Comparison of ENCODE assay signal across 20 mouse cellular contexts in genomic region chr4:116164759-116165554, GRCm38 (mm10). TPM values are rescaled to one million over a fixed set of nuclear protein-coding genes. Genes with fewer than 3 reads are reported as not detected.
DNase-seq lines count a peak whose midpoint lies in the region; ATAC-seq and TF ChIP-seq lines count a peak whose summit lies in the region.
"Had no signal": no experiment of that assay in that cellular context is flagged by ENCODE, and none has a peak within 500 bp of the region (broad histone marks: within the 10 kb centered on the region; RNA-seq: fewer than 3 reads in every experiment).

No protein-coding gene starts in this region.

- H3K9me3 ChIP-seq in kidney, embryonic 14.5 days (ENCODE audit: control insufficient read depth, low read length): no peaks in the 10 kb centered on the region
- H3K9me3 ChIP-seq in intestine, embryonic 16.5 days (ENCODE audit: control insufficient read depth, low read length): no peaks in the 10 kb centered on the region
- no peaks in the 10 kb centered on the region for H3K9me3 ChIP-seq in midbrain, embryonic 15.5 days
- H3K9me3 ChIP-seq: hindbrain, embryonic 15.5 days; limb, embryonic 15.5 days; neural tube, embryonic 15.5 days had no signal

- H3K4me2 ChIP-seq in kidney, embryonic 14.5 days (replicated peaks; ENCODE audit: low read depth, low read length): no peak overlapping the region
- H3K4me2 ChIP-seq in intestine, embryonic 16.5 days (ENCODE audit: low read depth, low read length): peak overlapping the region; percentile 12; the same call in 1 of the 2 replicates
- H3K4me2 ChIP-seq in midbrain, embryonic 15.5 days: no peak overlapping the region
- H3K4me2 ChIP-seq: hindbrain, embryonic 15.5 days; limb, embryonic 15.5 days; midbrain, embryonic 11.5 days; neural tube, embryonic 15.5 days had no signal

- H3K27me3 ChIP-seq in kidney, embryonic 14.5 days (ENCODE audit: control insufficient read depth, insufficient read depth, low read length): no peaks in the 10 kb centered on the region
- H3K27me3 ChIP-seq in intestine, embryonic 16.5 days (replicated peaks; ENCODE audit: control insufficient read depth, insufficient read depth, low read length): no peaks in the 10 kb centered on the region
- no peaks in the 10 kb centered on the region for H3K27me3 ChIP-seq in small intestine, adult 2 months (ENCODE audit: control insufficient read depth, insufficient read depth, low read length)
- H3K27me3 ChIP-seq in midbrain, embryonic 15.5 days (replicated peaks): no peaks in the 10 kb centered on the region
- H3K27me3 ChIP-seq: hindbrain, embryonic 15.5 days; limb, embryonic 15.5 days; neural tube, embryonic 15.5 days had no signal

- no peak for ATAC-seq in kidney, embryonic 14.5 days (ENCODE audit: low FRiP score, low TSS enrichment)
- ATAC-seq in intestine, embryonic 16.5 days: peak; percentile 45
- no peak for ATAC-seq in midbrain, embryonic 15.5 days (replicated peaks)
- ATAC-seq: forebrain, embryonic 14.5 days had no signal

- peaks cover 10% of the 10 kb centered on the region for H3K36me3 ChIP-seq in kidney, embryonic 14.5 days (ENCODE audit: control insufficient read depth, insufficient read depth, low read length)
- H3K36me3 ChIP-seq in intestine, embryonic 16.5 days (ENCODE audit: control insufficient read depth, insufficient read depth, low read length): no peaks in the 10 kb centered on the region
- 0 out of 2 replicates have a peak, but pooled peaks cover 2% of the 10 kb centered on the region for H3K36me3 ChIP-seq in small intestine, adult 2 months (ENCODE audit: control insufficient read depth, insufficient read depth, low read length)
- H3K36me3 ChIP-seq in midbrain, embryonic 15.5 days (replicated peaks): 0 out of 2 replicates have a peak, but pooled peaks cover 2% of the 10 kb centered on the region
- H3K36me3 ChIP-seq: hindbrain, embryonic 15.5 days had no signal

- peaks cover 8% of the 10 kb centered on the region; the same call in 1 of the 2 replicates for H3K4me1 ChIP-seq in kidney, embryonic 14.5 days (ENCODE audit: control insufficient read depth, insufficient read depth, low read length)
- H3K4me1 ChIP-seq in intestine, embryonic 16.5 days (ENCODE audit: control insufficient read depth, insufficient read depth, low read length): peaks cover 17% of the 10 kb centered on the region
- peaks cover 21% of the 10 kb centered on the region; the same call in 1 of the 2 replicates for H3K4me1 ChIP-seq in small intestine, adult 2 months (ENCODE audit: control insufficient read depth, insufficient read depth, insufficient read length, low read length)
- no peaks in the 10 kb centered on the region for H3K4me1 ChIP-seq in midbrain, embryonic 15.5 days
- H3K4me1 ChIP-seq: hindbrain, embryonic 15.5 days; neural tube, embryonic 15.5 days had no signal

- 0 out of 2 replicates have a peak overlapping the region, but pooled peaks have one; percentile 17 for H3K27ac ChIP-seq in kidney, embryonic 14.5 days (ENCODE audit: low read depth, low read length)
- H3K27ac ChIP-seq in intestine, embryonic 16.5 days (ENCODE audit: low read length): peak overlapping the region; percentile 76
- H3K27ac ChIP-seq in small intestine, adult 2 months (ENCODE audit: insufficient read depth, low read depth, low read length): peak overlapping the region; percentile 91
- no peak overlapping the region for H3K27ac ChIP-seq in midbrain, embryonic 15.5 days
- H3K27ac ChIP-seq: hindbrain, embryonic 15.5 days; limb, embryonic 15.5 days; neural tube, embryonic 15.5 days had no signal

- 84% methylated on average over 2 of the region's 2 CpGs for WGBS in kidney, embryonic 14.5 days
- 53% methylated on average over 2 of the region's 2 CpGs for WGBS in intestine, embryonic 16.5 days
- WGBS in small intestine, adult 2 months: 41% methylated on average over 2 of the region's 2 CpGs
- WGBS in midbrain, embryonic 15.5 days: 94% methylated on average over 2 of the region's 2 CpGs

- no peak overlapping the region for H3K4me3 ChIP-seq in kidney, embryonic 14.5 days (ENCODE audit: low read length)
- H3K4me3 ChIP-seq in intestine, embryonic 16.5 days (ENCODE audit: low read length): no peak overlapping the region
- H3K4me3 ChIP-seq in small intestine, adult 2 months (ENCODE audit: low read depth, low read length): no peak overlapping the region
- no peak overlapping the region for H3K4me3 ChIP-seq in midbrain, embryonic 15.5 days
- H3K4me3 ChIP-seq: hindbrain, embryonic 15.5 days; limb, embryonic 15.5 days; neural tube, embryonic 15.5 days had no signal

- TF ChIP-seq POLR2A in small intestine, adult 2 months (IDR thresholded peaks at IDR 0.05; ENCODE audit: low read depth, low read length): no peak

- no peak for DNase-seq in kidney, postnatal 36 days
- DNase-seq in 3T3-L1 (ENCODE audit: low read depth, low spot score): peak; percentile 33
- DNase-seq in urinary bladder, postnatal 36 days (ENCODE audit: low spot score in 2 of 2): no peak
- DNase-seq: adrenal gland, adult 8-10 months; cerebellum, adult 11 months; cerebellum, postnatal 25 days; gastrocnemius, postnatal 36 days; heart, postnatal 10 days; right cerebral cortex, postnatal 25 days; thymus, adult 2 months had no signal

- H3K9ac ChIP-seq in kidney, embryonic 14.5 days (ENCODE audit: low read depth, low read length): no peak overlapping the region
- no peak overlapping the region for H3K9ac ChIP-seq in intestine, embryonic 16.5 days (ENCODE audit: low read depth, low read length)
- H3K9ac ChIP-seq in midbrain, embryonic 15.5 days: no peak overlapping the region
- H3K9ac ChIP-seq: hindbrain, embryonic 15.5 days; limb, embryonic 15.5 days; neural tube, embryonic 15.5 days had no signal

- no peak for TF ChIP-seq CTCF in small intestine, adult 2 months (IDR thresholded peaks at IDR 0.05; ENCODE audit: extremely low read depth, insufficient read length, insufficient replicate concordance, low read depth, low read length)

RNA-seq across cellular contexts. Expression of gene Tspan1, which starts 2.4 kb away (rescaled TPM):
- 0.50 and 0.89 TPM in 2 replicates for polyA plus RNA-seq in kidney, embryonic 14.5 days (2014; fragmentation: Nextera tagmentation; extraction: Ambion mirVana)
- polyA plus RNA-seq in intestine, embryonic 16.5 days (2015; fragmentation: Nextera tagmentation; extraction: Ambion mirVana): 48.9 and 52.5 TPM in 2 replicates
- 30.5 and 34.8 TPM in 2 replicates for polyA plus RNA-seq in small intestine, adult 2 months (2012; rRNA removed)
- polyA plus RNA-seq in midbrain, embryonic 15.5 days (2015; fragmentation: Nextera tagmentation; extraction: Ambion mirVana): 0.22 and 0.26 TPM in 2 replicates
- polyA plus RNA-seq: forebrain, embryonic 14.5 days; midbrain, embryonic 11.5 days had no signal

RNA-seq across cellular contexts. Expression of gene 1700042G07Rik, which starts 8.2 kb away (rescaled TPM):
- polyA plus RNA-seq in kidney, embryonic 14.5 days (2014; fragmentation: Nextera tagmentation; extraction: Ambion mirVana): not detected in 2 replicates
- polyA plus RNA-seq in intestine, embryonic 16.5 days (2015; fragmentation: Nextera tagmentation; extraction: Ambion mirVana): not detected in 2 replicates
- polyA plus RNA-seq in small intestine, adult 2 months (2012; rRNA removed): not detected in 2 replicates
- polyA plus RNA-seq in midbrain, embryonic 15.5 days (2015; fragmentation: Nextera tagmentation; extraction: Ambion mirVana): not detected in 2 replicates
- polyA plus RNA-seq: brain, embryonic 14.5 days; forebrain, embryonic 14.5 days; hindbrain, embryonic 15.5 days; limb, embryonic 15.5 days; midbrain, embryonic 11.5 days; neural tube, embryonic 15.5 days; thymus, adult 2 months had no signal

RNA-seq across cellular contexts. Expression of gene Gm49337, which starts 8.2 kb away (rescaled TPM):
- not detected in 2 replicates for polyA plus RNA-seq in kidney, embryonic 14.5 days (2014; fragmentation: Nextera tagmentation; extraction: Ambion mirVana)
- not detected in 2 replicates for polyA plus RNA-seq in intestine, embryonic 16.5 days (2015; fragmentation: Nextera tagmentation; extraction: Ambion mirVana)
- not detected in 2 replicates for polyA plus RNA-seq in small intestine, adult 2 months (2012; rRNA removed)
- not detected in 2 replicates for polyA plus RNA-seq in midbrain, embryonic 15.5 days (2015; fragmentation: Nextera tagmentation; extraction: Ambion mirVana)
- polyA plus RNA-seq: brain, embryonic 14.5 days; forebrain, embryonic 14.5 days; hindbrain, embryonic 15.5 days; limb, embryonic 15.5 days; midbrain, embryonic 11.5 days; neural tube, embryonic 15.5 days; thymus, adult 2 months had no signal

RNA-seq across cellular contexts. Expression of gene Lurap1, which starts 13.8 kb away (rescaled TPM):
- polyA plus RNA-seq in kidney, embryonic 14.5 days (2014; fragmentation: Nextera tagmentation; extraction: Ambion mirVana): 2.2 and 3.2 TPM in 2 replicates
- 1.1 and 1.4 TPM in 2 replicates for polyA plus RNA-seq in intestine, embryonic 16.5 days (2015; fragmentation: Nextera tagmentation; extraction: Ambion mirVana)
- 0.85 and 1.4 TPM in 2 replicates for polyA plus RNA-seq in small intestine, adult 2 months (2012; rRNA removed)
- polyA plus RNA-seq in midbrain, embryonic 15.5 days (2015; fragmentation: Nextera tagmentation; extraction: Ambion mirVana): 2.2 and 2.6 TPM in 2 replicates

RNA-seq across cellular contexts. Expression of gene Pomgnt1, which starts 41.3 kb away (rescaled TPM):
- 50.9 and 68.2 TPM in 2 replicates for polyA plus RNA-seq in kidney, embryonic 14.5 days (2014; fragmentation: Nextera tagmentation; extraction: Ambion mirVana)
- 35.2 and 39.9 TPM in 2 replicates for polyA plus RNA-seq in intestine, embryonic 16.5 days (2015; fragmentation: Nextera tagmentation; extraction: Ambion mirVana)
- 8.3 and 10.5 TPM in 2 replicates for polyA plus RNA-seq in small intestine, adult 2 months (2012; rRNA removed)
- 70.5 and 72.4 TPM in 2 replicates for polyA plus RNA-seq in midbrain, embryonic 15.5 days (2015; fragmentation: Nextera tagmentation; extraction: Ambion mirVana)

Comparison
In these comparisons a context has a peak if more than half of its experiments do, and no peak if none do; other contexts are left out.
1. RNA of gene Tspan1, which starts 2.4 kb away (polyA plus RNA-seq): 48.9 to 52.5 TPM in intestine, embryonic 16.5 days and 30.5 to 34.8 TPM in small intestine, adult 2 months; 0.50 to 0.89 TPM in kidney, embryonic 14.5 days and 0.22 to 0.26 TPM in midbrain, embryonic 15.5 days; every median in the first group is over 10 times any median in the second.